Mouse (Mus musculus): ENCODE results near the gene Hsp90ab1. TPM values are rescaled to one million over a fixed set of nuclear protein-coding genes. Genes with fewer than 3 reads are reported as not detected.

The Hsp90ab1 gene
- polyA plus RNA-seq, 1 experiment = 194 TPM

DNA sequence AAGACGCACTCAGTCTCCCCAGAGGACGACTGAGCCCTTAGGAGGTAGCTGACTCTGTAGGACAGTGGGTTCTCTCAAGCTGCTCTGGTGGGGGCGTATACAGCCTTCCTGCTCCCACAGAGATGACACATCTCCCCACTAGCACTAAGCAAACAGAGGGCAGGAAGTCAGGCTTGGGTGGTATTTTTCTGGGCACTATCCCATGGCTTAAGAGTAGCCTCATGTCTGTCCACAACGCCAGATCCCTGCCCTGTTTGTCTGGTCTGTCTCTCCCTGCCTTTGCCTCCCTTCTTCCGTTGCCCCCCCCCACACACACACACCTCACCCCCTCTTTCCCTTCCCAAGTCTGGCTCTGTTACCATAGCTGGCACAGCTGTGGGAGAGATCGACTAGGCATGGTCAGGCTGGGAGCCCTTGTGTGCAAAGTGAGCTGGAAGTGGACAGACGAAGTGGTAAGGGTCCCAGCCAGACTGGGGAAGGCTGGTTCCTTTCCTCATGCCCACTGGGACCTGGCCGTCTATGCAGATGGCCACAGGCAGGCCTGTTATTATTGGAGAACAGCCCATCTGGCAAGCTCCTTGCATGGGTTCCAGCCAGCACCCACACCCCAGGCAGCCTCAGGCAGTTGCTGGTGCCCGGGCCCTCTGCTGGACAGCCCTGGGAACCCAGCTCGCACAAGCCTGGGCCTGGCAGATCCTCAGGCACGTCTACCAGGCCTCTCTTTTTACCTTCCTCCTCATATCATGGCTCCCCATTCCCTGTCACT, 23.7 kb upstream of the Hsp90ab1 start:
- WGBS = 45% methylated on average over 11 of the region's 11 CpGs
- peak in 1 of 2 experiments; percentile 57 for DNase-seq (ENCODE audit: low read depth in 1 of 2, low spot score in 2 of 2)
- no peaks in the 10 kb centered on the region for H3K36me3 ChIP-seq (ENCODE audit: control insufficient read depth, insufficient read depth, low read length)
- no peaks in the 10 kb centered on the region for H3K27me3 ChIP-seq (ENCODE audit: control insufficient read depth, insufficient read depth, low read length)
- H3K4me3 ChIP-seq (ENCODE audit: extremely low read depth, insufficient read depth, insufficient read length) = no peak overlapping the region
- H3K4me1 ChIP-seq (ENCODE audit: control insufficient read depth, insufficient read depth, insufficient read length) = peaks cover 18% of the 10 kb centered on the region; the same call in 1 of the 2 replicates
- peak overlapping the region; percentile 19; the same call in 1 of the 2 replicates for H3K27ac ChIP-seq (ENCODE audit: insufficient read depth, low read length)
- peak; percentile 58; the same call in 1 of the 2 replicates for TF ChIP-seq CTCF (IDR thresholded peaks at IDR 0.05; ENCODE audit: extremely low read depth, insufficient read depth, insufficient read length, insufficient replicate concordance)
- no peak for TF ChIP-seq POLR2A (IDR thresholded peaks at IDR 0.05; ENCODE audit: low read depth, low read length)

DNA sequence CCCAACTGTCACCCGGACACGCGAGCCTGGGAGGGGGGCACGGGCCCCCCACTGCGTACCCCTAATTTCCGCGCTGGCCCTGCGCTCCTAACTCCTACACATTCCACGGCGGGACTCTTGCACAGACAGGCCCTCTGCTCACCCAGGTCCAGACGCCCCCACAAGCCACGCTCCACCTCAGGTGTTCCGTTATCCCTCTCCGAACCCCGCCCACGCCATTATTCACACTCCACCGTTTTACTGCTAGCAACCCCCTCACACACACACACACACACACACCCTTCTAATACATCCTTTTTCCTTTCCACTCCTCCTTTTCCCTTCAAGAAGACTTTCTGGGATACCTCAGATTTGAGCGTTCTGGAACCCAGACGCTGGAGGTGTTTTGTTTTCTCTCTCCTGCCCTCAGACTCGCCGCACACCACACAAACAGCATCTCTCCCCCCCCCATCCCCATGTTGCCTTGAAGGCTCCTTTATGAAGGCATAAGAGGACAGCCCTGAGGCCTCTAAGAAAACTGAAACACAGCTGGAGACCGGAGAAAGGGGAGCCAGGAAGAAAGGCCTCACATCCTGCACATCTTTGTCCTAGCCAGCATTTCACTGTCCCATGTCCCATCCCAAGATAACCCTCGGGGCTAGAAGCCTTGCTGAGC, 22.8 kb upstream of the Hsp90ab1 start:
- TF ChIP-seq CTCF (IDR thresholded peaks at IDR 0.05; ENCODE audit: extremely low read depth, insufficient read depth, insufficient read length, insufficient replicate concordance) (no peak), POLR2A (IDR thresholded peaks at IDR 0.05; ENCODE audit: low read depth, low read length) (no peak)
- H3K4me1 ChIP-seq (ENCODE audit: control insufficient read depth, insufficient read depth, insufficient read length) = peaks cover 18% of the 10 kb centered on the region; the same call in 1 of the 2 replicates
- no peaks in the 10 kb centered on the region for H3K36me3 ChIP-seq (ENCODE audit: control insufficient read depth, insufficient read depth, low read length)
- no peaks in the 10 kb centered on the region for H3K27me3 ChIP-seq (ENCODE audit: control insufficient read depth, insufficient read depth, low read length)
- peak overlapping the region; percentile 68 for H3K4me3 ChIP-seq (ENCODE audit: extremely low read depth, insufficient read depth, insufficient read length)
- H3K27ac ChIP-seq (ENCODE audit: insufficient read depth, low read length) = peak overlapping the region; percentile 20; the same call in 1 of the 2 replicates
- DNase-seq (ENCODE audit: low read depth in 1 of 2, low spot score in 2 of 2) = no peak
- 20% methylated on average over 23 of the region's 23 CpGs for WGBS

DNA sequence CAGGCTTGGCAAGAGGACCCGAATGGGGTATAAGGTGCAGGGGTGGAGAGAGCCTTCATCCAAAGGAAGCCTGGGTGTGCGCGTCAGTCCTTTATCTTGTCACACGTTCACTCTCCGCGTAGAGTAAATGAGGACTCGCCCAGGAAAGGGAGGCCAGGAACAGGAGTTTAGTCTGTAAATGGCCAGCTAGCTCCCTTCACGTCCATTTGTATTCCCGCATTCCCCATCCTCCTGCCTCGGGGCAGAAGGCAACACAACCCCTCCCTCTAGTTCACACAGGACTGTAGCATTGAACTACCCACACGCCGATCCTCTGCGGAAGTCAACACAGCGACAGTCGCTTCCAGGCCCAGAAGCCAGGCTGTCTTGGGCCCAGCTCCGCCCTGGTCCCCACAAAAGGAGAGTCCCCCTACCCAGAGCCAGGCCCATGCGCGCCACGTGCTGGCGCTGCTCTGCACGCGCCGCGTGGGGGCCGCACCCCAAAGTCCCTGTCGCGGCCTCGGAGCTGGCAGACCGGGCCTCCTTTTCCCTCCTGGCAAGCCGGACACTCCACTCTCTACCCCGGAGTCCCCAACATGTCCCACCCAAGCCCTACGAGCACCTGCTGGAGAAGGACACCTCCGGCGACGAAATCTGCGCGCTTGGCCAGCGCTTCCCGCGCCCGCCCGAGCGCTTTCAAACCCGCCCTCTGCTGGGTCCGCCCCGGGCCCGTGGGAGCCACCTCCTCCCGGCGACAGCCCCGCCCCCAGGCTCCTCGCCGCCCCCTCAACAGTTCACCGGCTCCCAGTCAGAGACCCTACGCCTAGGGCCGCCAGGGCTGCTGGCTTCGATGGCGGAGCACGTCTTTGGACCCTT, 22.0 kb upstream of the Hsp90ab1 start:
- peak in 1 of 2 experiments; percentile 71 for DNase-seq (ENCODE audit: low read depth in 1 of 2, low spot score in 2 of 2)
- Histone ChIP-seq H3K36me3 (ENCODE audit: control insufficient read depth, insufficient read depth, low read length) (no peaks in the 10 kb centered on the region), H3K27ac (ENCODE audit: insufficient read depth, low read length) (peak overlapping the region; percentile 50), H3K27me3 (ENCODE audit: control insufficient read depth, insufficient read depth, low read length) (no peaks in the 10 kb centered on the region), H3K4me1 (ENCODE audit: control insufficient read depth, insufficient read depth, insufficient read length) (peaks cover 18% of the 10 kb centered on the region; the same call in 1 of the 2 replicates), H3K4me3 (ENCODE audit: extremely low read depth, insufficient read depth, insufficient read length) (peak overlapping the region; percentile 68)
- no peak for TF ChIP-seq POLR2A (IDR thresholded peaks at IDR 0.05; ENCODE audit: low read depth, low read length)
- TF ChIP-seq CTCF (IDR thresholded peaks at IDR 0.05; ENCODE audit: extremely low read depth, insufficient read depth, insufficient read length, insufficient replicate concordance) = no peak
- WGBS = under 1% methylated on average over 55 of the region's 58 CpGs

DNA sequence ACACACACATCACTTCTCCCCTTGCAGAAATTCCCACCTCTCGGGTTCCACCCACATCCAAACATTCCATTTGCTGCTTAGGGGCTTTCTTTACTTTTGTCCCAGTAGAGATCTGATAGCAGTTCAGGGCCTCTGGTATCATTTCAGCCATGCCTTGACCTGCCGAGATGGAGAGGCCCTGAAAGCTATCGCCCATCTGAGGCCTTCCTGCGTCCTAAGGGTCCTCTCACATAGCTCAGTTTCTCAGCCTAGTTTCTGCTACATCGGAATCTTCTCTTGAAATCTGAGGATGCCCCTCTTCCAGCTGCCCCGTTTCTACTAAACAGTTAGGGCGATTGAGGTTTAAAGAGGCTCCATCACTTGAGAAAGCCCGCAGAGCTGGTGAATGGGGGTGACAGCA, 21.1 kb upstream of the Hsp90ab1 start:
- Histone ChIP-seq H3K36me3 (ENCODE audit: control insufficient read depth, insufficient read depth, low read length) (no peaks in the 10 kb centered on the region), H3K27ac (ENCODE audit: insufficient read depth, low read length) (peak overlapping the region; percentile 19; the same call in 1 of the 2 replicates), H3K4me1 (ENCODE audit: control insufficient read depth, insufficient read depth, insufficient read length) (peaks cover 15% of the 10 kb centered on the region; the same call in 1 of the 2 replicates), H3K4me3 (ENCODE audit: extremely low read depth, insufficient read depth, insufficient read length) (no peak overlapping the region), H3K27me3 (ENCODE audit: control insufficient read depth, insufficient read depth, low read length) (no peaks in the 10 kb centered on the region)
- 59% methylated on average over 8 of the region's 8 CpGs for WGBS
- no peak for TF ChIP-seq CTCF (IDR thresholded peaks at IDR 0.05; ENCODE audit: extremely low read depth, insufficient read depth, insufficient read length, insufficient replicate concordance)
- no peak for TF ChIP-seq POLR2A (IDR thresholded peaks at IDR 0.05; ENCODE audit: low read depth, low read length)
- no peak for DNase-seq (ENCODE audit: low read depth in 1 of 2, low spot score in 2 of 2)

DNA sequence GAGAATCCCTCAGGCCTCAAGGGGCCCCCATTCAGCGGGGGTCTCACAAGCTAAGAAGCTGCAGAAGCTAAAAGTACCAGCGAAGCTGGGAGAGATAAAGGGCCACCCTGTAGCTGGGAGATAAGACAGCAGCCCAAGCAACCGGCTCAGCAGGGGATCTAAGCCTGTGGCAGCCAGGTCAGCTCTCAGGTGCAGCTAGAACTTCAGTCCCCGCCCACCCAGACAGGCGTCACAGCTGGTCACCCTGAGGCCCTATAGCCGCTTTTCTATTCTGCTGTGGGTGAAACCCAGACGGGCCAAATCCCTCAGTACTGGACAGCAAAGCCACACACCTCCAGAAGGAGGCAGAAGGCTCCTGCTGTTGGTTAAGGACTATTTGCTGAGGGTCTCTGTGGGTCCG, 20.4 kb upstream of the Hsp90ab1 start:
- H3K27ac ChIP-seq (ENCODE audit: insufficient read depth, low read length) = peak overlapping the region; percentile 28
- TF ChIP-seq CTCF (IDR thresholded peaks at IDR 0.05; ENCODE audit: extremely low read depth, insufficient read depth, insufficient read length, insufficient replicate concordance) (no peak), POLR2A (IDR thresholded peaks at IDR 0.05; ENCODE audit: low read depth, low read length) (no peak)
- no peaks in the 10 kb centered on the region for H3K27me3 ChIP-seq (ENCODE audit: control insufficient read depth, insufficient read depth, low read length)
- no peak overlapping the region for H3K4me3 ChIP-seq (ENCODE audit: extremely low read depth, insufficient read depth, insufficient read length)
- no peak for DNase-seq (ENCODE audit: low read depth in 1 of 2, low spot score in 2 of 2)
- H3K4me1 ChIP-seq (ENCODE audit: control insufficient read depth, insufficient read depth, insufficient read length) = peaks cover 15% of the 10 kb centered on the region; the same call in 1 of the 2 replicates
- 53% methylated on average over 8 of the region's 8 CpGs for WGBS
- H3K36me3 ChIP-seq (ENCODE audit: control insufficient read depth, insufficient read depth, low read length) = no peaks in the 10 kb centered on the region

Measured in spleen, adult 2 months (tissue).